Mouse (Mus musculus): ENCODE results near the gene Creb3l4. TPM values are rescaled to one million over a fixed set of nuclear protein-coding genes. Genes with fewer than 3 reads are reported as not detected.

Creb3l4 gene
- total RNA-seq, 2 experiments from 2014 or later = not detected

- no peak for DNase-seq
- intact Hi-C loops (cut with DNase I) = no loop called here
Observed at GRCm38 (mm10) chr3:90245406-90245805, 2.1 kb upstream of the Creb3l4 start.

DNA sequence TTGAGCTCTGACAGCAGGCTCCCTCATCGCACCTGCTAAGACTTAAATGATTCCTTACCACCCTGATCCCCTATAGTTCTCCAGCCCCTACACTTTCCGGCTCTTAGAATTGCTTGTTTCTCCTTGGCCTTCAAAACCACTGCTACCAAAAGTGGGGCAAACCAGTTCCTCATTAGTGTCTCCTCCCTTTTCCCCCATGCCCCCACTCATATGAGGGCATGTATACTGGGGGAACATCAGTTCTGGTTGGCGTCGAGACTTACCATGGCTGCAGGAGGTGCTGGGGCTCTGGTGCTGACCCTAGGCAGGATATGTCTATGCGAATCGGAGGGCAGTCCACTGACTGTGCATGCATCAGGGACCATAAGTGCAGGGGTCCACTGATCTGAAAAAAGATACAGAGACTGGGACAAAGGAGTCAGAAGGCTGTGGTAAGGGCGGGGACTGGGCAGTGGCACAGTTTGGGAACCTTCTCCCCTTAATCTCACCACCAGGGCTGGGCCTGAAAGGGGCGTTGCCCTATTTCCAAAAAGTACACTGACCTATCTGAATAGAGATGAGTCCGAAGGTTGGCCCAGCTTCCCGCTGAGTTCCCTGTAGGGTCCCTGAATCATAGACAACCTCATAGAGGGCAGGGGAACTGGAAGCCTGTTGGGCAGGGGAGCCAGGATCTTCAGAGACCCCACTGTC, 1.5 kb downstream of the Creb3l4 start:
- intact Hi-C loops (cut with DNase I) = no loop called here
- no peak for DNase-seq

- DNase-seq = no peak
- intact Hi-C loops (cut with DNase I) = no loop called here
Observed at GRCm38 (mm10) chr3:90241251-90241650, 2.1 kb downstream of the Creb3l4 start.

DNA sequence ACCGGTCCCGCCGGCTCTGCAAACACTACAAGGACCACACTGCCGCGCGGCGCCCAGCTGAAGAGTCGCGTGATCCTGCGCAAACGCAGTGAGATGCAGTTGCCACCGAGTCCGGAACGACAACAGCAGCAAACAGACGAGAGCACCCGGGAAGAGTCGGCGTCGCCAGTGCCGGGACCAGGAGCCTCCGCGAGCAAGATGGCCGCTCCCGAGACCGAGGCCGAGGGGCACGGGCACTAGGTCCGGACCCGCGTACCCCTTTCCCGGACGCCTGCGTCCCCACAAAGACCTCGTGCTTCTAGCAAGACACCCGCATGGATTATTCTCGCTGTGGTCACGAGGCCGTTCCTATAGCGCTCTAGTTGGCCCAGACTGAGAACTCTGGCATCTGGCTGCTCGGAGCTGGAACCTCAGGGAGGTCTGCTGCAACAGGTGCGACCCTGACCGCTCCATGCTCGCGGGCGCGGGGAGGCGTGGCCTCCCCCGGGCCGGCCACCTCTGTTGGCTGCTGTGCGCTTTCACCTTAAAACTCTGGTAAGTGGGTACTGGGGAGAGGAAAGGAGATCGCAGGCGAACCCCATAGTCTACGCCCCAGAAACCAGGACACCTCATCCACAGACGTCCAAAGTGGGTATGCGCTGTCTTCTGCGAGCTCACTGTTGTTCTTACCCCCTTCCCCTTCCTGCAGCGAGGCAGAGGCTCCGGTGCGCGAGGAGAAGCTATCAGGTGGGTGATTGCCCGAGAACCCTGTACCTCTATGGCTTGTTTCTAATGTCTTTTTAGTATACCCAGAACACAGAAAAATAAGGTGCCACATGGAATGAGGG, 11.6 kb downstream of the Creb3l4 start, which contains the start of gene Jtb:
TSS of gene Jtb (plus strand) at position 91 of the 827 bp plus-strand sequence.
- intact Hi-C loops (cut with DNase I) = no loop called here

DNA sequence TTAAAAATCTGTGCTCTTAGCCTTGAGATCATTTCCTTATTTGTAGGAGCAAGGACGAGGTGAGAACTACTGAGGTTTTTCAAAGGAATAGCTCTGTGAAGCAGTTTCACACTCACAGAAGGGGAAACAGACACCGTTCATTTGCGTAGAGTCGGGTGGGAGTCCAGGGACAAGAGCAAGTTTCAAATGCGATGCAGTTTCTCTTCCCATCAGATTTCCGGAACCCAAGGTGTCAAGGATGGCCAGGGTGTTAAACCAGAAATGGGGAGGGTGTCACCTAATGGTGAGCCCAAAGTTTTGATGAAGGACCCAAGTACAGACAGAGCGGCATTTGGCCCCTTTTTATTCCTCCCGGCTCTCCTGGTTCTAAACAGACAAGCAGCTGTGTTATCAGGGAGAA, 12.2 kb downstream of the Creb3l4 start:
- no peak for DNase-seq
- intact Hi-C loops (cut with DNase I) = no loop called here

More for the DNA sequence above, 11.6 kb downstream of the Creb3l4 start, which contains the start of gene Jtb:
- DNase-seq = peak; percentile 90 to 91

DNA sequence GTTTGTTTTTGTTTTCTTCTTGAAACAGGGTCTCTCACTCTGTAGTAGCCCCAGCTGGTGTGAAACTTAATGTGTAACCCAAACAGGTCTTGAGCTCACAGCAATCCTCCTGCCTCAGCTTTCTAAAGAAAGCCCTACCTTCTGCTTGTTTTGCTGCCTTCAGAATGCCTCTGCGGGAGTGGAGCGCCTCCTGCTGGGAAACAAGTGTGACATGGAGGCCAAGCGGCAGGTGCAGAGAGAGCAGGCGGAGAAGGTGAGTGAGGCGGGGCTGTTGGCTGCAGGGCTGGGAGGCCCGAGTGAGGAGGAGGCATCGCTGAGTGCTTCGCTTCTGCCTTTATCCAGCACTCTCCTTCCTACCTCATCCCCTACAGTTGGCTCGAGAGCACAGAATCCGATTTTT, 19.0 kb downstream of the Creb3l4 start:
- DNase-seq = no peak
- intact Hi-C loops (cut with DNase I) = no loop called here

GRCm38 (mm10) chr3:90222941-90223340, 20.4 kb downstream of the Creb3l4 start:
- intact Hi-C loops (cut with DNase I) = no loop called here
- no peak for DNase-seq

DNA sequence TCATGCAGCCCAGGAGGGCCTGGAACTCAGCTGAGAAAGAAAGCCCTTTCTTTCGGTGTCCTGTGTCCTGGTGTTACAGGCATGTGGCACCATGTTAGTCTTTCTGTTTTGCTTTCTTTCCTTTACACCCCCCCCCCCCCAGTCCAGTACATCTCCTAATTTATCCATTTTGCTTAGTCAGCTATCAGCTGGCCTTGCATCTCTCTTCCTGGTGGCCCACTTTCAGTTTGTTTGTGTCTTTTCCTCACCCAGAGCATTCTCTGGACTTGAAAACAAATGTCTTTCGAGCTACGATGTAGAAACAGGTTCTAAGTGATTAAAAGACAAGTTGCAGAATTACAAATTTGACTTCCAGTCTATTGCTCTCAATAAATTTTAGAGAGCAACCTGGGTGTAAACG, 20.9 kb downstream of the Creb3l4 start:
- DNase-seq = no peak
- intact Hi-C loops (cut with DNase I) = no loop called here

GRCm38 (mm10) chr3:90221123-90221522, 22.2 kb downstream of the Creb3l4 start:
- intact Hi-C loops (cut with DNase I) = loop anchor here (2.0 kb wide), 1 partner anchor 28 kb away; the partner anchor contains the start of gene Slc39a1
- DNase-seq = no peak

- DNase-seq = peak; percentile 82 to 86
- intact Hi-C loops (cut with DNase I) = loop anchor here (1.0 to 2.0 kb wide), 2 partner anchors 28 to 153 kb away; partner anchors contain the start of gene Slc39a1
Observed at GRCm38 (mm10) chr3:90220531-90220951, 22.8 kb downstream of the Creb3l4 start.

GRCm38 (mm10) chr3:90220088-90220487, 23.2 kb downstream of the Creb3l4 start:
- peak; percentile 42 to 57 for DNase-seq
- intact Hi-C loops (cut with DNase I) = loop anchor here (1.0 to 2.0 kb wide), 2 partner anchors 29 to 153 kb away; partner anchors contain the start of gene Slc39a1

DNA sequence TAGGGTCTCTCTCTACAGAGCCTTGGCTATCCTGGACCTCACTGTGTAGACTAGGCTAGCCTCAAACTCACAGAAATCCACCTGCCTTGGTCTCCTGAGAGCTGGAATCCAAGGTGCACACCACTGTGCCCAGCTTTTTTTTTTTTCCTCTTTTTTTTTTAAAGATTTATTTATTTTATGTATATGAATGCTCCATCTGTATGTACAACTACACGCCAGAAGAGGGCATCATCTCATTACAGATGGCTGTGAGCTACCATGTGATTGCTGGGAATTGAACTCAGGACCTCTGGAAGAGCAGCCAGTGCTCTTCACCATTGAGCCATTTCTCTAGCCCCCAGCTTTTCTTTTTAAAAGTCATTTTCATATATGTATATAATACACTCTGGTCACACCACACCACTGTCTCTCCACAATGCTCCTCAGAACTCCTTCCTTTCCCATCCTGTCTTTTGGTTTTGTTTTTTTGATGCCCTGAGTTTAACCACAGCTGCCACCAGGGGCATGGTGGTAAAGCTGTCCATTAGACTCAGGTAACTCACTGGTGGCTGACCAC, 27.4 kb downstream of the Creb3l4 start:
- intact Hi-C loops (cut with DNase I) = no loop called here
- no peak for DNase-seq

- intact Hi-C loops (cut with DNase I) = loop anchor here (5.0 kb wide), 1 partner anchor 132 kb away; no protein-coding TSS in a partner anchor
- DNase-seq = no peak
Observed at GRCm38 (mm10) chr3:90213956-90214684, 29.2 kb downstream of the Creb3l4 start.

- intact Hi-C loops (cut with DNase I) = loop anchor here (5.0 kb wide), 1 partner anchor 131 kb away; no protein-coding TSS in a partner anchor
- DNase-seq = peak; percentile 79 to 87
Observed at GRCm38 (mm10) chr3:90213377-90213866, 29.9 kb downstream of the Creb3l4 start, which contains the start of the genes Rps27 and Rab13. Rps27 (minus strand) TSS chr3:90213651. Rab13 (plus strand) TSS chr3:90213695.

- DNase-seq = no peak
- intact Hi-C loops (cut with DNase I) = loop anchor here (5.0 kb wide), 1 partner anchor 130 kb away; no protein-coding TSS in a partner anchor
Observed at GRCm38 (mm10) chr3:90212723-90213122, 30.6 kb downstream of the Creb3l4 start.

DNA sequence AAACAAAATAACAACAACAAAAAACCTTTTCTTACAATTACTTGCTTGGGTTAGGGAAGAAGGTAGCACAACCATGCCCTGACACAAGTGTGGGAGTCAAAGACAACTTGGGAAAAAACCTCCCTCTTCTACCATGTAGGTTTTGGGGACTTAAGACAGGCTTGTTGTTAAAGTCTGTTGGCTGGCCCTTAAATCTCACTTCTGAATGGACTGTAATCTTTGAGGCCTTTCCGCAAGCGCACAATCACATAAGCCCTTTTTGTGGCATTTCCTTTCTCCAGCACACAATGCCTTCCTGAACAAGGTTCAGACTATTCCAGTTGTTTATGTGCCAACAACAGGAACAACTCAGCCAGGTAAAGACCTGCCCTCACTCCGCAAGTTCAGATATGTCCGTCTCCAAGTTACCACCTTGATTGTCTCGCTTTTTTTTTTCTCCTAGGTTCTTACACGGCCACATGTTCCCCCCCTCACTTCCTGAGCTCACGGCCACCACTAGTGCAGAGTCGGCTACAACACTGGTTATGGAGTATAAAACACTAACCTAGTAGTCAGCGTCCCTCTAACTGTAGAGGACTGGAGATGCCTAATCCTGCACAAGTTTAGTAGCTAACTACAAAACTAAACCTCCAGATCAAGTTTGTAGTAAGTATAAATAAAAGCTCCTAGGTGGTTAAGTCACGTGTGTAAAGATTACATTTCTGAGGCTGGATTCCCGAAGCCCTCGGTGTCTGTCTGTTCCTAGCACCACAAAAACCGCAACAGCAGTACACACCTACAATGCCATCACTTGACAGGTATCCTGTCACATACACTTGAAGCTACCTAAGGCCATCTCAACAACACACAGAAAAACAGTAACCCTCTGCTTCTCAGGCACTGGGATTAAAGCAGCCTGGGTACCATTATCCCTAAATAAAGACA, 31.6 kb downstream of the Creb3l4 start:
- intact Hi-C loops (cut with DNase I) = loop anchor here (5.0 kb wide), 1 partner anchor 129 kb away; no protein-coding TSS in a partner anchor
- no peak for DNase-seq

DNA sequence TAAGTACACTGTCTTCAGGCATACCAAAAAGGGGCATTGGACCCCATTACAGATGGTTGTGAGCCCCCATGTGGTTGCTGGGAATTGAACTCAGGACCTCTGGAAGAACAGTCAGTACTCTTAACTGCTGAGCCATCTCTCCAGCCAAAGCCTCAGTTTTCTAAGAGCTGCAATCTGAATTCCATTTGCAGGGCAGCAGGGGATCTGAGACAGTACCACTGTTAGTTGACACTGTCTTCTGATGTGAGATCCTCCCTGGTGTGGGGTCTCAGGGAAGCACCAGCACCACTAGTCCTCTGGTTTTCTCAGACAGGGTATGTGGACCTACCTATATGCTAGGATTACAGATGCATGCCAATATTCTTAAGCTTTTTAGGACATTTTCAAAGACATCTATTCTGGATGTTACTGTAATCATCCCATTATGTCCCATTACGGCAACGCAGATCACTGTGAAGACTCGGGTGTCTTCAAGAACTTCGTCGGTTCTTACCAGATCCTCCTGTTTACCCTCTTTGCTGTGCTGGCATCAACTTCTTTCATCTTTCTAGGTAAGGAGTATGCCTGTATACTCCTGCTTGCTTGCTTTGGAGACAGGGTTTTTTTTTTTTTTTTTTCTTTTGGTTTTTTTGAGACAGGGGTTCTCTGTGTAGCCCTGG, 33.3 kb downstream of the Creb3l4 start:
- no peak for DNase-seq
- intact Hi-C loops (cut with DNase I) = loop anchor here (5.0 kb wide), 1 partner anchor 128 kb away; no protein-coding TSS in a partner anchor

GRCm38 (mm10) chr3:90208662-90209061, 34.6 kb downstream of the Creb3l4 start:
- DNase-seq = no peak
- intact Hi-C loops (cut with DNase I) = no loop called here

Data from heart, postnatal 14 days (tissue).